Mouse (Mus musculus) left cerebral cortex, postnatal 25 days (tissue): ENCODE measurements around the gene Ntrk1. TPM values are rescaled to one million over a fixed set of nuclear protein-coding genes. Genes with fewer than 3 reads are reported as not detected.

Experiments
- total RNA-seq, 2 experiments: library from RNA; stranded (reverse); gene quantifications; 2 replicates each; pipeline ENCODE4 v1.2.3; 2021

Gene Ntrk1
- total RNA-seq, 2 experiments from 2014 or later: 0.21 to 1.7 TPM

Other genes with a start within 250 kb of the Ntrk1 start
- gene Arhgef11, start 177.6 kb downstream of the Ntrk1 start, total RNA-seq: 10 to 100 TPM; 54.1 to 55.0 TPM
- under 1 TPM; 0.23 to 0.69 TPM for gene Lrrc71, start 46.5 kb downstream of the Ntrk1 start, total RNA-seq
- under 1 TPM; 0.60 to 0.73 TPM for gene Insrr, start 1.8 kb upstream of the Ntrk1 start, total RNA-seq
- gene Pear1, start 29.1 kb upstream of the Ntrk1 start, total RNA-seq: 1 to 10 TPM; 7.4 to 10.0 TPM
- gene Sh2d2a, start 51.6 kb upstream of the Ntrk1 start, total RNA-seq: not detected
- gene Prcc, start 90.4 kb upstream of the Ntrk1 start, total RNA-seq: 10 to 100 TPM; 63.3 to 67.0 TPM
- 100 to 1,000 TPM; 138 to 146 TPM for gene Hdgf, start 111.2 kb upstream of the Ntrk1 start, total RNA-seq
- gene Mrpl24, start 124.3 kb upstream of the Ntrk1 start, total RNA-seq: 10 to 100 TPM; 51.4 to 57.7 TPM
- 10 to 100 TPM; 12.8 to 16.0 TPM for gene Isg20l2, start 135.2 kb upstream of the Ntrk1 start, total RNA-seq
- gene Rrnad1, start 135.6 kb upstream of the Ntrk1 start, total RNA-seq: 10 to 100 TPM; 19.5 to 21.8 TPM
- 1 to 10 TPM; 3.9 to 5.7 TPM for gene Crabp2, start 153.5 kb upstream of the Ntrk1 start, total RNA-seq
- 1 to 10 TPM; 5.2 to 6.2 TPM for gene Nes, start 175.9 kb upstream of the Ntrk1 start, total RNA-seq
- 100 to 1,000 TPM; 257 to 284 TPM for gene Bcan, start 205.1 kb upstream of the Ntrk1 start, total RNA-seq
- gene Hapln2, start 232.4 kb upstream of the Ntrk1 start, total RNA-seq: 1 to 10 TPM; 7.4 to 9.6 TPM
- 10 to 100 TPM; 13.1 to 13.8 TPM for gene Gpatch4, start 247.9 kb upstream of the Ntrk1 start, total RNA-seq